Mouse (Mus musculus) olfactory bulb, adult 2 months (tissue): ENCODE results near the gene Arl8a.

Experiments used
- CTCF ChIP-seq: fragments of 200-500 bp; IDR thresholded peaks from 2 replicates; pipeline ENCODE4 v1.5.1; 2012; ENCODE audit warnings: low read depth, mild to moderate bottlenecking, low read length, moderate library complexity; ENCODE audit not compliant: insufficient read depth
- POLR2A ChIP-seq: fragments of 200-500 bp; IDR thresholded peaks from 2 replicates; pipeline ENCODE4 v1.6.1; 2012; ENCODE audit warnings: mild to moderate bottlenecking, low read depth, low read length, moderate library complexity; ENCODE audit not compliant: insufficient read depth

DNA sequence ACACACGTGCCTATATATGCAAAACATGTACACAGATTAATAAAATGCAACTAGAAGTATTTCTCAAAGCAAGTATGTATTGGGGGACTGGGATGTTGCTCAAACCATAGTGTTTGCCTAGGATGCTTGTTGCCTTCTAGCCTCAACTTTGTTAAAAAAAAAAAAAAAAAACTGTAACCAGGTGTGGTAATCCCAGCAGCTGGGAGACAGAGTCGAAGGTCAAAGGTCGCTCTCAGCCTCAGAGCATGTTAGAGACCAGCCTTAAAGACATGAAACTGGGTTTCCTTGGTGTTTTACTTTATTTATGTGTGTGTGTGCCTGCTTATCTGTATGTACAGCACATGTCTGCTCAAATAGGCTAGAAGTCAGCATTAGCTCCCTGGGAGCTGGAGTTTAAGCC, 28.6 kb downstream of the Arl8a start:
- TF ChIP-seq POLR2A: no peak
- no peak for TF ChIP-seq CTCF
